Mouse (Mus musculus): ENCODE measurements at regions not wholly inside any gene's neighbourhood (a gene's known extent, or its start where the extent isn't known, plus 50 kb on each side); places are given as distances from the start of the nearest gene placed in this dataset.

DNA sequence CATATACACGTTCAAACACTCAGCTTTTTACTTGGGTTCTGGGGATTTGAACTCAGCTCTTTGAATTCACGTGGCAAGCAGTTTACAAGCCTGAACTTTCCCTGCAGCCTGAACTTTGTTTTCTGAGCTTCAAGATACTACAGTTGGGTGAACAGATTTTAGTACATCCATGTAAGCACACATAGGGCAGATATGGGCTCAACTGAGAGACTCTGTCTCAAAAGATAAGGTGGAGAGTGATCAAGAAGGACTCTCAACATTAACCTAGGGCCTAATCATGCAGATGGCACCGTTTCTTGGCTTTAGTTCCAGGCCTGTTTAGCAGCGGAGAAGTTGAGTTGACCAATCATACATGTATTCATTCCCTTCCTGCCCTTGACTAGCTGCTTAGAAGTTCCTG is 1403.7 kb upstream of the A1bg start:
- Histone ChIP-seq H3K9ac (ENCODE audit: control insufficient read depth, low read depth, low read length, poor library complexity, severe bottlenecking) (no peak overlapping the region), H3K36me3 (ENCODE audit: control insufficient read depth in 1 of 2, insufficient read depth in 2 of 2, low read length in 2 of 2) (peaks cover 0 to 44% of the 10 kb centered on the region in 2 experiments; a peak in 2 of 4 replicates), H3K27me3 (ENCODE audit: control insufficient read depth in 1 of 2, insufficient read depth in 2 of 2, low read length in 2 of 2) (no peaks in the 10 kb centered on the region; a peak in 1 of 4 replicates), H3K9me3 (replicated peaks; ENCODE audit: insufficient read depth, low read length) (no peaks in the 10 kb centered on the region), H3K4me3 (ENCODE audit: control insufficient read depth in 1 of 2, insufficient read depth in 1 of 2, low read depth in 2 of 2, low read length in 2 of 2) (no peak overlapping the region), H3K4me1 (ENCODE audit: control insufficient read depth in 1 of 2, insufficient read depth in 2 of 2, low read length in 2 of 2) (peaks cover 16 to 42% of the 10 kb centered on the region in 2 experiments; a peak in 3 of 4 replicates), H3K79me2 (ENCODE audit: control insufficient read depth, insufficient read depth, low read length, poor library complexity) (no peaks in the 10 kb centered on the region; the same call in 1 of the 2 replicates), H3K27ac (ENCODE audit: control insufficient read depth, low read depth, low read length) (no peak overlapping the region)
- peak; percentile 32 for DNase-seq (ENCODE audit: low read depth, low spot score)
- TF ChIP-seq ZMIZ1 (IDR thresholded peaks at IDR 0.05; ENCODE audit: low read depth, low read length) (no peak), EP300 (IDR thresholded peaks at IDR 0.05; ENCODE audit: low read depth in 1 of 2, low read length in 2 of 2) (peak in 1 of 2 experiments; percentile 52; a peak in 1 of 4 replicates), POLR2AphosphoS5 (IDR thresholded peaks at IDR 0.05; ENCODE audit: borderline replicate concordance, low read depth, low read length) (no peak), TBP (IDR thresholded peaks at IDR 0.05; ENCODE audit: low read depth, low read length) (no peak), ZNF384 (IDR thresholded peaks at IDR 0.05; ENCODE audit: low read depth, low read length) (no peak), MAZ (IDR thresholded peaks at IDR 0.05; ENCODE audit: low read depth, low read length) (no peak), GATA1 (IDR thresholded peaks at IDR 0.05; ENCODE audit: low read depth, low read length) (no peak), NRF1 (IDR thresholded peaks at IDR 0.05; ENCODE audit: insufficient read depth, low read depth, low read length, poor library complexity, severe bottlenecking) (no peak), USF1 (IDR thresholded peaks at IDR 0.05; ENCODE audit: low read depth, low read length) (no peak), CHD1 (IDR thresholded peaks at IDR 0.05; ENCODE audit: low read depth, low read length) (no peak), RCOR1 (IDR thresholded peaks at IDR 0.05; ENCODE audit: low read depth, low read length) (0 out of 2 replicates have a peak, but pooled peaks have one; percentile 46), TCF12 (IDR thresholded peaks at IDR 0.05; ENCODE audit: low read depth, low read length) (peak; percentile 57; the same call in 1 of the 2 replicates), ZKSCAN1 (IDR thresholded peaks at IDR 0.05; ENCODE audit: low read depth, low read length) (no peak), SMC3 (IDR thresholded peaks at IDR 0.05; ENCODE audit: low read depth, low read length) (no peak), UBTF (IDR thresholded peaks at IDR 0.05; ENCODE audit: borderline replicate concordance, insufficient read depth, low read depth, low read length) (no peak)

DNA sequence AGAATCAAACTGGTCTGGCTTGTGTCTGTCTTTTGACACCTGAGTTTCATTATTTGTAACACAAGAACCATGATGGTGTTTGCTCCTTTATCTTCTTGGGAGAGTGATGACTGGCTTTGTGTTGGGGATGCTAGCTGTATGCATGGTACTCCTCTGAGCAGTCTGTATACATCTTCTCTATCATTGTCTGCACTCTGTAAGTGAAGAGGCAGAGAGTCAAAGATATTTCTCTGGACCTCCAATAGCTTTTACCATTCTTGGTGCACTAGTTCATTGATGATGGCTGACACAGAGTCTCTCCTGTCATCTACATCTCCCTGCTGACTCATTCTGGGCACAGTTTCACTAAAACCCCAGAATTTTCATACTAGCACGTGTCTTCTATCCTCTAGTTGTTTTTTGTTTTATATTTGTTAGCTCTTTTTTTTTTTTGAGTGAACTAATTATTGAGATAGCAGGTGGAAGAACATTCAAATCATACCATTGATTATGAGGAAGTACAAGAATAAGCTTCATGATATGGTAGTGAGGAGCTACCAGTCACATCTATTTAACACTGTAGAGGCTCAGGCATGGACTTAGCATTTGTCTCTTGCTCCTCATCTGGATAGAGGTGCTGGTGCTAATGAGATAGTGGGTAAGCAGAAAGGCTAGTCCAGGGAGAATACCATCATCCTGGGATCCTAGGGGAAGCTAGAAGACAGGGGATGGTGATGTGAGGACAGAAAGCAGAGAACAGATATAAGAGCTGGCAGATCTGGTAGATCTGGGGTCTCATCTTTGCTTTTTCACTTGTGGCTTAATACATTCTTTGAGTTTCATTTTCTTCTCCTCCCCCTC is 1402.9 kb upstream of the A1bg start:
- Histone ChIP-seq H3K27me3 (ENCODE audit: control insufficient read depth in 1 of 2, insufficient read depth in 2 of 2, low read length in 2 of 2) (no peaks in the 10 kb centered on the region; a peak in 1 of 4 replicates), H3K4me3 (ENCODE audit: control insufficient read depth in 1 of 2, insufficient read depth in 1 of 2, low read depth in 2 of 2, low read length in 2 of 2) (no peak overlapping the region), H3K36me3 (ENCODE audit: control insufficient read depth in 1 of 2, insufficient read depth in 2 of 2, low read length in 2 of 2) (peaks cover 0 to 39% of the 10 kb centered on the region in 2 experiments; a peak in 2 of 4 replicates), H3K9me3 (replicated peaks; ENCODE audit: insufficient read depth, low read length) (no peaks in the 10 kb centered on the region), H3K79me2 (ENCODE audit: control insufficient read depth, insufficient read depth, low read length, poor library complexity) (no peaks in the 10 kb centered on the region; the same call in 1 of the 2 replicates), H3K4me1 (ENCODE audit: control insufficient read depth in 1 of 2, insufficient read depth in 2 of 2, low read length in 2 of 2) (peaks cover 11 to 38% of the 10 kb centered on the region in 2 experiments; a peak in 3 of 4 replicates), H3K9ac (ENCODE audit: control insufficient read depth, low read depth, low read length, poor library complexity, severe bottlenecking) (no peak overlapping the region), H3K27ac (ENCODE audit: control insufficient read depth, low read depth, low read length) (no peak overlapping the region)
- DNase-seq (ENCODE audit: low read depth, low spot score), result no peak
- TF ChIP-seq BHLHE40 (IDR thresholded peaks at IDR 0.05; ENCODE audit: borderline replicate concordance, low read depth, low read length), result no peak
- no peak for TF ChIP-seq GATA1 (IDR thresholded peaks at IDR 0.05; ENCODE audit: low read depth, low read length)
- no peak for TF ChIP-seq MXI1 (IDR thresholded peaks at IDR 0.05; ENCODE audit: low read depth, low read length)
